In the genomic region with DNA sequence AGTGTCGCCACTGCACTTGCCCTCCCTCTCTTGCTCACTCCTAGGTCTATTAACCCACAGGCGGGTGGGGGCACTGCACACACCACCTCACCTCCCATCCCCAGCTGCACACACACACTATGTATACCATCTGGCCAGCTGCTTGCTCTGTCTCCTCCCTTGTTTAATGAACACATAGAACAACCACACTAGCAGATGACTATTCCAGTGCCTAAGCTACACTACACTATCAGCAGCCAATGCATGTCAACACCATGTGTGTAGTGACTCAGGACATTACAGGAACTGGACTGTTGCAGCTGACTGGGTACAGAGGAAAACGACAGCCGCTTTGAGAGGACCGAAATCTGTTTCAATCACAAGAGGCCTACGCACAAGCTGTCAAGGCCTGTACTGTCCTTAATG, we compare ENCODE assay signal across 12 mouse cellular contexts. TPM values are rescaled to one million over a fixed set of nuclear protein-coding genes. Genes with fewer than 3 reads are reported as not detected.
DNase-seq lines count a peak whose midpoint lies in the region; ATAC-seq lines count a peak whose summit lies in the region.
"Had no signal": no experiment of that assay in that cellular context is flagged by ENCODE, and none has a peak within 500 bp of the region (broad histone marks: within the 10 kb centered on the region; RNA-seq: fewer than 3 reads in every experiment).

No protein-coding gene starts in this region.

- DNase-seq in kidney, adult 11 months, result no peak
- DNase-seq in right cerebral cortex, adult 2 months (ENCODE audit: low spot score in 2 of 2), result peak; percentile 39 to 41
- no peak for DNase-seq in right cerebral cortex, postnatal 14 days
- no peak for DNase-seq in cerebellum, adult 11 months
- DNase-seq in adrenal gland, postnatal 25 days, result no peak
- DNase-seq: embryo, embryonic 11 days; gastrocnemius, postnatal 10 days; thymus, postnatal 14 days had no signal

- no peaks in the 10 kb centered on the region for H3K27me3 ChIP-seq in kidney, embryonic 15.5 days
- no peaks in the 10 kb centered on the region for H3K27me3 ChIP-seq in intestine, embryonic 15.5 days (replicated peaks)
- H3K27me3 ChIP-seq: neural tube, embryonic 12.5 days had no signal

- H3K4me3 ChIP-seq in kidney, embryonic 15.5 days (replicated peaks), result no peak overlapping the region
- H3K4me3 ChIP-seq in intestine, embryonic 15.5 days (replicated peaks), result no peak overlapping the region
- H3K4me3 ChIP-seq: neural tube, embryonic 12.5 days had no signal

- H3K9me3 ChIP-seq in kidney, embryonic 15.5 days (replicated peaks), result no peaks in the 10 kb centered on the region
- no peaks in the 10 kb centered on the region for H3K9me3 ChIP-seq in intestine, embryonic 15.5 days
- H3K9me3 ChIP-seq: neural tube, embryonic 12.5 days had no signal

- 0 out of 2 replicates have a peak, but pooled peaks have one; percentile 49 for ATAC-seq in kidney, embryonic 15.5 days (replicated peaks; ENCODE audit: low FRiP score)
- ATAC-seq in intestine, embryonic 15.5 days, result peak; percentile 72

- 84% methylated on average over 6 of the region's 6 CpGs for WGBS in kidney, embryonic 15.5 days
- WGBS in intestine, embryonic 15.5 days, result 87% methylated on average over 6 of the region's 6 CpGs

- no peak overlapping the region for H3K9ac ChIP-seq in kidney, embryonic 15.5 days
- no peak overlapping the region for H3K9ac ChIP-seq in intestine, embryonic 15.5 days
- H3K9ac ChIP-seq: neural tube, embryonic 12.5 days had no signal

- no peaks in the 10 kb centered on the region for H3K4me1 ChIP-seq in kidney, embryonic 15.5 days
- no peaks in the 10 kb centered on the region for H3K4me1 ChIP-seq in intestine, embryonic 15.5 days (replicated peaks)
- H3K4me1 ChIP-seq: neural tube, embryonic 12.5 days had no signal

- H3K4me2 ChIP-seq in kidney, embryonic 15.5 days, result no peak overlapping the region
- H3K4me2 ChIP-seq in intestine, embryonic 15.5 days (replicated peaks), result no peak overlapping the region
- H3K4me2 ChIP-seq: neural tube, embryonic 12.5 days had no signal

- no peak overlapping the region for H3K27ac ChIP-seq in kidney, embryonic 15.5 days
- no peak overlapping the region for H3K27ac ChIP-seq in intestine, embryonic 15.5 days
- H3K27ac ChIP-seq: macrophage; neural tube, embryonic 12.5 days had no signal

- H3K36me3 ChIP-seq in kidney, embryonic 15.5 days, result peaks cover 72% of the 10 kb centered on the region
- peaks cover 12% of the 10 kb centered on the region; the same call in 1 of the 2 replicates for H3K36me3 ChIP-seq in intestine, embryonic 15.5 days

RNA-seq across cellular contexts. Expression of gene Scaf11, which starts 51.9 kb away (rescaled TPM):
- polyA plus RNA-seq in kidney, embryonic 15.5 days (2015; fragmentation: Nextera tagmentation; extraction: Ambion mirVana), result 95.6 and 102 TPM in 2 replicates
- polyA plus RNA-seq in intestine, embryonic 15.5 days (2015; fragmentation: Nextera tagmentation; extraction: Ambion mirVana), result 89.8 and 102 TPM in 2 replicates
- 83.2 and 90.0 TPM in 2 replicates for total RNA-seq in adrenal gland, postnatal 25 days (2021)

Comparison
In these comparisons a context has a peak if more than half of its experiments do, and no peak if none do; other contexts are left out.
1. DNase-seq: peak in right cerebral cortex, adult 2 months (2 of 2); none in kidney, adult 11 months (single experiment), right cerebral cortex, postnatal 14 days (single experiment), cerebellum, adult 11 months (single experiment) and adrenal gland, postnatal 25 days (single experiment).